Mouse (Mus musculus) G1E (cell line): ENCODE data around the gene Vangl2. TPM values are rescaled to one million over a fixed set of nuclear protein-coding genes. Genes with fewer than 3 reads are reported as not detected.
A peak's percentile ranks its signal among the peaks of the same experiment; 100 is the strongest.

ENCODE experiments used
- ATAC-seq: 2 replicates; pipeline ENCODE4 v1.8.0; 2016; ENCODE audit warnings: mild to moderate bottlenecking; ENCODE audit not compliant: insufficient number of reproducible peaks, poor library complexity, low FRiP score, severe bottlenecking; ENCODE audit errors: extremely low read depth
- DNase-seq: peaks from one replicate; pipeline ENCODE4 v3.0.0; 2012; ENCODE audit warnings: low spot score
- H3K27me3 ChIP-seq: 2 replicates; pipeline ENCODE4 v1.6.1; 2012; ENCODE audit warnings: mild to moderate bottlenecking, low read length, inconsistent platforms; ENCODE audit not compliant: insufficient read depth
- H3K36me3 ChIP-seq: replicated peaks from 2 replicates; pipeline ENCODE3; 2012; ENCODE audit warnings: mild to moderate bottlenecking, inconsistent platforms
- H3K4me1 ChIP-seq: 2 replicates; pipeline ENCODE4 v1.6.1; 2012; ENCODE audit warnings: low read depth, low read length, inconsistent platforms, mixed read lengths; ENCODE audit not compliant: insufficient read depth
- H3K4me3 ChIP-seq: 2 replicates; pipeline ENCODE4 v1.5.1; 2012; ENCODE audit warnings: low read depth, mild to moderate bottlenecking, inconsistent platforms, low read length, moderate library complexity, mixed read lengths
- H3K9me3 ChIP-seq: replicated peaks from 2 replicates; pipeline ENCODE4 v1.6.1; 2012; ENCODE audit warnings: inconsistent platforms
- CTCF ChIP-seq: IDR thresholded peaks from 2 replicates; pipeline ENCODE4 v1.5.1; 2012; ENCODE audit warnings: low read depth, low read length, inconsistent platforms, mixed read lengths
- GATA1 ChIP-seq: IDR thresholded peaks from 2 replicates; pipeline ENCODE4 v1.6.1; 2012; ENCODE audit warnings: borderline replicate concordance, low read length, inconsistent platforms, mixed read lengths
- GATA2 ChIP-seq: IDR thresholded peaks from 2 replicates; pipeline ENCODE4 v1.6.1; 2012; ENCODE audit warnings: low read depth, low read length, inconsistent platforms, borderline replicate concordance
- POLR2AphosphoS5 ChIP-seq: IDR thresholded peaks from 2 replicates; pipeline ENCODE4 v1.6.1; 2012; ENCODE audit warnings: low read depth, low read length, inconsistent platforms; ENCODE audit not compliant: insufficient replicate concordance
- TAL1 ChIP-seq: conservative IDR thresholded peaks from 2 replicates; pipeline ENCODE4 v1.6.1; 2012; ENCODE audit warnings: low read depth, low read length, inconsistent platforms, mixed read lengths
- polyA plus RNA-seq: library from polyadenylated mRNA; stranded (reverse); fragments of >175 nt; gene quantifications from 2 replicates; pipeline ENCODE4 v1.2.3, GENCODE M21; 2012
- total RNA-seq, 2 experiments: library from RNA; stranded (forward) in 1 of 2; stranded (reverse) in 1 of 2; fragments of 200-1000 nt in 1 of 2; fragments of >200 nt in 1 of 2; fragmentation: Nextera tagmentation in 1 of 2; gene quantifications; 2 replicates each; pipeline ENCODE4 v1.2.3; 2014 to 2017

Vangl2 gene
- total and polyA plus RNA-seq, 3 experiments, result 0.05 TPM; not detected in 2

DNA sequence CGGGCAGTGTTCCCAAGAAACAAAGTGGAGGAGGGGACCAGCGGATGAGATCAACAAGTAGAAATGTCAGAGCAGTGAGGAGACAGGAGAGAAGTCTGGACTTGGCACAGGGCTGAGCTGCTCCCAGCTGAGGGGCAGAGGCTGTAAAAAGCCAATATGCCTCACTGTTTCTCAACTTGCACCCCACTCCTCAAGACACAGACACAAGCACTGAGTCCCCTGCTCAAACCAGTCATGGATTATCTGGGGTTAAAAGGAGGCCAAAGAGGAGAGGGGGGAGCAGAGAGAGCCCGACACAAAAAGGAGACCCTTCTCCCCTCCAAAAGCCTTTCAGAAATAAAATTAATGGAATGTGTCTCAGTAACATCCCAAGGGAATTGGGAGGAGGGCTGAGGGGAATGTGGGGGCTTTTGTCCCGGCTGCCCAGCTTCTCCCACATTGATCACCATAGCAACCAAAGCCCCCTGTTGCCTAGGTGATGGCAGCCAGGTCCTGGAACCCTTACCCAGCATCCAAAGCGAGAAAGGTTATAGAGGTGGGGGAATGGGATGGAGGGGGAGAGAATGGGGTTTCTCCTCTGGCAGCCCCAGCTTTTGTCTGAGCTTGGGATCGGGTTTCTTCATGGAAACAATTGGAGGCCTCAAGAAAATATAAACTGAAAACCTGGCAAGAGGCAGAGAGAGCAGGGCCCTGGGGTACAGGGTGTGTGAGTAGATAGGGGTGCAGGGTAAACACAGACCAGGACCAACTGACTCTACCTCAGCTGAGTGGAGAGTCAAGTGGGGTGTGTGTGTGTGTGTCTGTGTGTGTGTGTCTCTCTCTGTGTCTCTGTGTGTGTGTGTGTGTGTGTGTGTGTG is 11.4 kb downstream of the Vangl2 start:
- Histone ChIP-seq H3K9me3 (0 out of 2 replicates have a peak, but pooled peaks cover 2% of the 10 kb centered on the region), H3K4me1 (no peaks in the 10 kb centered on the region), H3K4me3 (no peak overlapping the region), H3K36me3 (no peaks in the 10 kb centered on the region), H3K27me3 (no peaks in the 10 kb centered on the region)
- ATAC-seq (no peak), DNase-seq (no peak)
- TF ChIP-seq POLR2AphosphoS5, result no peak
- TF ChIP-seq GATA2, result no peak
- TF ChIP-seq TAL1, result no peak
- TF ChIP-seq GATA1, result no peak
- TF ChIP-seq CTCF, result no peak

DNA sequence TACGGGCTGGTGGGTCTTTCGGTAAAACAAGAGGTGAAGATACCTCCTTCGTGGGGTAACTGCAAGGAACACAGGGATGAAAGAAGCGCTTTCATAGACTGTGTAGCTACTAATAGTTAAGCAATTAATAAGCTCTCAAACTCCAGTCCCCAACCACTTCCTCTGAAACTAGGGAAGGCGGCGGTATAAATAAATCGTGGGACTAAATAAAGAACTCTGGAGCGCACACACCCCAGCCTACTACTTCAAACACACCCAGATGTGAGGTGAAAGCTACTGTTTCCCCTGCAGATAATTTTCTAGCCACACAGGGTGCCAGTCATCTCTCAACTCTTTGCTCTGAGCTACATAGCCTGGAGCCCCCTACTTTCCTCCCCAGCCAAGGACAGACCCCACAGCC is 12.2 kb downstream of the Vangl2 start:
- ATAC-seq (no peak), DNase-seq (no peak)
- no peak for TF ChIP-seq TAL1
- no peak for TF ChIP-seq POLR2AphosphoS5
- no peak for TF ChIP-seq GATA2
- TF ChIP-seq GATA1, result no peak
- no peak for TF ChIP-seq CTCF
- no peaks in the 10 kb centered on the region for H3K27me3 ChIP-seq
- H3K4me1 ChIP-seq, result no peaks in the 10 kb centered on the region
- 0 out of 2 replicates have a peak, but pooled peaks cover 2% of the 10 kb centered on the region for H3K9me3 ChIP-seq
- no peaks in the 10 kb centered on the region for H3K36me3 ChIP-seq
- no peak overlapping the region for H3K4me3 ChIP-seq

DNA sequence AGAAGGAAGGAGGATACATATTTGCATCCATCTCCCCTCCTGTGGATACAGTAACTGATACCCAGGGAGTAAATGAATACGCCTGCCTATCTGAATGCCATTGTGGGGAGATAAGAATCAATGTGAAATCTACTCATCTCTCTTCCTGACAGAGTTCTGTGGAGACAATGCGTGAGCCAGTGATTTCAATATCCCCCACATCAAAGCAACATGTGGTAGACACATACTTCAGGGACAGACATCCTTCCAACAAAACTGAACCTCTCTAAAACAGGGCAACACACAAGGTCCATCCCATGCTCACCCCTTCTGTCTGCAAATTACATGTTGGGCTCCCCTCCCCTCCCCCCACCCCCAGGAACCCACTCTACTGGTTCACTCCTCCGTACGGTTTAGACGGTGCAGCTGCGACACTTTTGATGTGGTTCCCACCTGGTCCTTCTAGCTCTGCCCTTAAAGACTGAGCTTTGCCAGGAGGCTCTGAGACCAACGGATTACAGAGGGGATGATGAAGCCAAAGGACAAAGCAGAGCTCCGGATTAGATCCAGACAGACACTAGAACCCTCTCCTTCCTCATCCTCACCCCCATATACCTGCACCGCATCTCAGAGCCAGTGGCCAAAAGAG is 12.8 kb downstream of the Vangl2 start:
- no peak overlapping the region for H3K4me3 ChIP-seq
- no peaks in the 10 kb centered on the region for H3K27me3 ChIP-seq
- H3K4me1 ChIP-seq, result no peaks in the 10 kb centered on the region
- H3K9me3 ChIP-seq, result 0 out of 2 replicates have a peak, but pooled peaks cover 2% of the 10 kb centered on the region
- DNase-seq, result no peak
- no peaks in the 10 kb centered on the region for H3K36me3 ChIP-seq
- no peak for ATAC-seq
- TF ChIP-seq GATA1, result no peak
- no peak for TF ChIP-seq POLR2AphosphoS5
- TF ChIP-seq CTCF, result no peak
- no peak for TF ChIP-seq GATA2
- no peak for TF ChIP-seq TAL1

DNA sequence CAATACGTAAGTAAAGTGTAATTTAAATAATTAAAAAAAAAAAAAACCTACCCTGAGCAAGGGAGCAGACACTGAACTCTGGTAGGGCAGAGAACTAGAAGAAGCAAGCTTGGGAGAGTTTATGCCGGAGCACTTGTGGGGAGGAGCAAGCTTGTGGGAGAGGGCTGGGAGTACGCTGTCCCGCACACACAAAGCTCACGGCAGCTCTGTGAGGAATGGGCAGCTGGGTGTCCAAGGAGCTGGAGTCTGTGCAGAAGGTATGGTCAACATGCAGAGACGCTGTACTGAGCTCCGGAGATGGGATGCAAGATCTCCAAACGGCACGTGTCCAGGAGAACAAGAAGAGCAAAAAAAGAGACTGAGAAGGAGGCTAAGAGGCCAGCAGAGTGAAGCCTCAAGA is 13.5 kb downstream of the Vangl2 start:
- Histone ChIP-seq H3K36me3 (no peaks in the 10 kb centered on the region), H3K4me1 (no peaks in the 10 kb centered on the region), H3K4me3 (no peak overlapping the region), H3K9me3 (peaks cover 5% of the 10 kb centered on the region), H3K27me3 (no peaks in the 10 kb centered on the region; the same call in 1 of the 2 replicates)
- no peak for DNase-seq
- ATAC-seq, result no peak
- TF ChIP-seq CTCF (no peak), POLR2AphosphoS5 (no peak), GATA1 (no peak), TAL1 (no peak), GATA2 (no peak)

DNA sequence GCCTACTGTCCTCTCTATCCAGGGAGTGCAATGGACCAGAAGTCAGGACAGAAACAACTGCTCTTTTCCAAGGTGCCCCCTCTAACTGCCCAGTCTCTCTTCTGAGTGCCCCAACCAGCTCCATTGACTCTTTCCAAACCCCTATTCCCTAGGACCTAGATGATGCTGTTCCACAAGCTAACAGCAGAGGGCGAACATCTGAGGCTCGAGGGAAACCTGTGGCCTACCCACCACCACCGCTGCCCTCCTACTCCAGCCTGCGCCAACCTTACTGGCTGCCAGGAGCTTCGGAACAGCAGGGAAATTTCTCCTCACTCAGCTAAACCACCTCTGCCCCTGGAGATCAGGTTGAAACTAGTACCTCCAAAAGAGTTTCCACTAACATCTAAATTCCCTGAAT is 16.2 kb downstream of the Vangl2 start:
- Histone ChIP-seq H3K27me3 (no peaks in the 10 kb centered on the region; the same call in 1 of the 2 replicates), H3K36me3 (no peaks in the 10 kb centered on the region), H3K4me1 (no peaks in the 10 kb centered on the region), H3K4me3 (no peak overlapping the region), H3K9me3 (peaks cover 13% of the 10 kb centered on the region)
- TF ChIP-seq CTCF (peak; percentile 17; the same call in 1 of the 2 replicates), GATA1 (no peak)
- ATAC-seq (peak; percentile 40; the same call in 1 of the 2 replicates), DNase-seq (peak; percentile 27)

DNA sequence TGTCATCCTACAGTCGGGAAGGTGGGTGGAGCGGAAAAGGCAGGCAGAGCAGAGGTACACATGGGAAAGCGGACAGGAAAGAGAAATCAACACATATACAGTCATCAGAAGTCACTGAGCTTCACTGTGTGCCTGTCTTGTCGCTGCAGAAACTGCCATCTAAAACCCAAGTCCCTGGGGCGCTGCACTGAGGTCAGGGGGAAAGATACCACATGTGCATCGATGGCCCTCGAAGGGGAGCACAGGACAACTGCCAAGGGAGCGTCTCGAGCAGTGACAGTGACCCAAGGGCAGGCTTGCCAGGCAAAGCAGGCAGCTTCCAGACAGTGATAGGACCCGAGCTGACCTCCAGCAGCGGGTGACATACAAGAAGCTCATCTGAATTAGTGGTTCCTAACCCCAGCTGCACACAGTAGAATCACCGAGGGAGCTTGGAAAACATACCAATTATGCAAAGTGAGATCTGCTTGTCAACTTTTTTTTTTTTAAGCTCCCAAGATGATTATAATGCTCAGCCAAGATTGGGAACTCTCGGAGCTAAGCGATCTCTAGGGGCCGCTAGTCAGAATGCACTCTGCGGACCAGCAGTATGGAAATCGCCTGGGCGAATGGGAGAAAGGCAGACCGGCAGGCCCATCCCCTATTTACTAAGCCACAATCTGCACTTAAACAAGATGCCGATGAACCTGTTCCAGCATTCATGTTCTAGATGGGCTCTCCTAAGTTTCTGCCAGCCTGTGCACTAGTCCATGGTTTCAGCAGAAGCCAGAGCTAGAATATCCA is 18.0 kb downstream of the Vangl2 start:
- Histone ChIP-seq H3K4me1 (no peaks in the 10 kb centered on the region), H3K27me3 (no peaks in the 10 kb centered on the region; the same call in 1 of the 2 replicates), H3K9me3 (peaks cover 15% of the 10 kb centered on the region), H3K4me3 (no peak overlapping the region), H3K36me3 (no peaks in the 10 kb centered on the region)
- ATAC-seq (no peak), DNase-seq (no peak)
- no peak for TF ChIP-seq TAL1
- no peak for TF ChIP-seq POLR2AphosphoS5
- no peak for TF ChIP-seq GATA1
- no peak for TF ChIP-seq GATA2
- no peak for TF ChIP-seq CTCF
